Mouse (Mus musculus): ENCODE data around the gene Ppia. TPM values are rescaled to one million over a fixed set of nuclear protein-coding genes. Genes with fewer than 3 reads are reported as not detected.
"Not testable (repeated sequence)": the region's sequence is repeated elsewhere in the genome, so short reads cannot be mapped to it uniquely, and the experiment has no call there.

Gene Ppia
- 100 to 1,000 TPM; 262 to 310 (median 280) TPM for total RNA-seq (2022)

GRCm38 (mm10) chr11:6414751-6415550, at the start of gene Ppia:
Gene Ppia, plus strand, starts transcription at chr11:6415443.
- no peak for DNase-seq (ENCODE audit: low spot score)

- DNase-seq (ENCODE audit: low spot score) = peak; percentile 84
These were observed 49.4 kb upstream of the Ppia start for GRCm38 (mm10) chr11:6365885-6366284.

DNA sequence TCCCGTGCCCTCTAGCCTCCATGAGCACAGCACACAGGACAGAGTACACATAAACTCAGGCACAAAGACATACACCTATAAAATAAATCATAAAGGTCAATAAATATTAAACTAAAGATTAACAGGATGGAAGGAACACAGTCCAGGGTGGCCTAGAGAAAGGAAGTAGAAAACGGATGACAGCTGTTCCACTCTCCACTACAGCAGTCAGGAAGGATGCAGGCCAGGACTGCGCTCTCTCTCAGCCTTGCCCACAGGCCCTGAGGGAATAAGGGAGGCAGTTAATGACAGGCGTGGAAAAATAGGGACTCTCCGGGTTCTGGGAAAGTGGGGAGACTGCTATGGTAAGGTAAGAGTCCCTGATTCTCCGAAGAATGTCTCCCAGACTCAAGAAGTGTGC, 48.8 kb upstream of the Ppia start:
- DNase-seq (ENCODE audit: low spot score) = no peak

DNA sequence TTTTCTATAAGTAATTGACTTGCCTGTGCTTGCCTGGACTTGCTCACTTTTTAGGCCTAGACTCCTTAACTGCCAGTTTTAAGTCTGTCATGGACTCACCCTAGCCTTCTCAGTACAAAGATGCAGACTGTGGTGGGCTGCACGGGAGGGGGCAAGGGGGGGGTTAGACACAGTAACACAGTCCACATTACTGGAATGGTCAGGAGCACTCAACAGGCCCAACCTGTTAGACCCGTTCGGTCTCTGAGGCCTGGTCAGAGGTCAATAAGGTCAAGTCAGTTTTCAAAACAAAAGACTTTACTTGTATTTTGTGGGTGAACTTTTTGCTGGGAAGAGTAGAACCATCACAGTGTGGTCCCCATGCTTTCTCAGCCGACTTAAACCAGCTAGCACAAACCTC, 48.1 kb upstream of the Ppia start:
- DNase-seq (ENCODE audit: low spot score) = no peak

- DNase-seq (ENCODE audit: low spot score) = not testable (repeated sequence)
These were observed 47.3 kb upstream of the Ppia start for GRCm38 (mm10) chr11:6367986-6368385.

DNA sequence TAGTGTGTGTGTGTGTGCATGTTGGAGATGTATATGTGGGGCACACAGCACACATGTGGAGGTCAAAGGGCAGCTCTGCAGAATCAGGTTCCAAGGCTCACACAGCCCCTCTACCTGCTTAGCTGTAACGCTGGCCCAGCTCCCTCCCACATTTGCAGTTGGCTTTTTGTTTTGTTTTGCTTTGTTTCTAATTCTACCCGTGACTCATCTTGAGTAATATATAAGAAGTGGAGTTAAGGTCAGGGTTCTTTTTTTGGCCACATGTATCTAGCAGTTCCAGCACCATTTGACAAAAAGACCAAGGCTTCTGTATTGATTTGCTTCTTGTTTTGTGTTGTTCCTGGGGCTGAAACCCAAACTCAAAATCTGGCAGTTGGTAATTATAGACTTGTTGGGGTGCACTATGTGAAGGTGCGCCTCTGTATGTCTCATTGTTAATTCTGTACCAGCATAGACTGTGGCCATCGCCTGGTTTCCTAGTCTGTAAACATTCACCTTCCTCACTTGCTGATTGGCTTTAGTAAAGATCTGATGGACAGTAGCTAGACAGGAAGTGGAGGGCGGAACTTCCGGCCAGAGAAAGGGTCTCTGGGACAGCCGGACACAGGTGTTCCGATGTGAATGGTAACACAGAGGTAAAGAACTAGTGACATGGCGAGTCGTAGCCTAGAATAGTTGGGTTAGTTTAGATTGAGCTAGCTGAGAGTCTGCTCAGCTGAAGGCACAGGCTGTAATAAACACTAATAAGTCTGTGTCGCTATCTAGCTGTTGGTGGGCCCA, 43.7 kb upstream of the Ppia start:
- no peak for DNase-seq (ENCODE audit: low spot score)

- DNase-seq (ENCODE audit: low spot score) = no peak
These were observed 42.5 kb upstream of the Ppia start for GRCm38 (mm10) chr11:6372784-6373183.

DNA sequence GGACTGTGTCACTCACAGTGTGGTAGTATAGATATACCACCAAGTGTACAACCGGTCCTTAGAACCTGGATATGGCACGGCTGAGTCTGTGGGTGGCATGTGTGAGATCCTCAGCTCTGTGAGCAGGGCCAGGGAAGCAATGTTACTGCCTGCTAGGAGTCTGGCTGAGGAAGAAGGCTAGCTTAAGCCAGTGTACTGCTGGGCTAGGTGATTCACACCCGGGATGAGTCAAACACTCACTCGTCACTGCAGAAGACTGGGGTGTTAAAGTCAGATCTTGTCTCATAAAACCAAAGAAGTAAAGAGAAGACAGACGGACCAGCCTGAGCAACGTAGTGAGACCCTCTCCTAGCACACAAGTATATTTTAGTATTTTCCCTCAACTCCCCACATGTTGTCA, 34.3 kb upstream of the Ppia start:
- no peak for DNase-seq (ENCODE audit: low spot score)

GRCm38 (mm10) chr11:6388126-6388725, 27.0 kb upstream of the Ppia start:
- no peak for DNase-seq (ENCODE audit: low spot score)

GRCm38 (mm10) chr11:6388726-6389413, 26.4 kb upstream of the Ppia start, which contains the start of gene Zmiz2:
Gene Zmiz2, plus strand, starts transcription at chr11:6389074.
- DNase-seq (ENCODE audit: low spot score) = peak; percentile 91

- no peak for DNase-seq (ENCODE audit: low spot score)
These were observed 25.7 kb upstream of the Ppia start for GRCm38 (mm10) chr11:6389483-6389921.

GRCm38 (mm10) chr11:6390376-6391053, 24.7 kb upstream of the Ppia start:
- no peak for DNase-seq (ENCODE audit: low spot score)

DNA sequence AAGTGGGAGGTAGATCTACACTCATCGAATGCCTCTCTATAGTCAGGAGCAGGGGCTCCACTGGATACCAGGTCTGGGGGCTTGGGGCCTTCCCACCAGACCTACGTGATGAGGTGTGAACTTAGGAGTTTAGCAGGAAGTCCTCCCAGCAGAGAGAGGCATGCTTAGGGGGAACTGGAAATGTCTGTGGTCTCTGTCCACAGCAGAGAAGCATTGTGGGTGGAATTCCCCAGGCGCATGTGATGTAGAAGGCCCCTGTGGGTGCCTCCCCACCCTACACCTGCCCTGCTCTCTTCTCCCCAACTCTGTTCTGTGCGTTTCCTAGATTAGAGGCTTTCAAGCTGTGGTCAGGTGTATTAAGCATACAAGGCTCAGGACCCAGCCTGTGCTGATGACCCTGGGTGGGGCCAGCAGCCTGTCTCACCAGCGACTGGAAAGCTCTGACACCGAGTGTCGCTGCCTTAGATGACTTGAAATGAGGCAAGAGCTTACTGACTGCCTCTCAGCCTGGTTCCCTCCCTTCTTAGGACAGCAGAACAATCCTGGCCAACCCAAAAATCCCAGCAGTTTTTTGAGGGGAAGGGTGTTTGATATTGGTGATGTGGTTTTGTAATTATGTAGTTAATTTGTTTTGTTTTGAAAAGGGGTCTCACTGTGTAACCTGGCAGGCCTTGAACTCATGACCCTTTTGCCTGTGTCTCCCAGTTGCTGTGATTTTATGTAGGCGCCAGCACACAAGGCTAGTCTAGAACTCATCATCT, 23.5 kb upstream of the Ppia start:
- DNase-seq (ENCODE audit: low spot score) = no peak

DNA sequence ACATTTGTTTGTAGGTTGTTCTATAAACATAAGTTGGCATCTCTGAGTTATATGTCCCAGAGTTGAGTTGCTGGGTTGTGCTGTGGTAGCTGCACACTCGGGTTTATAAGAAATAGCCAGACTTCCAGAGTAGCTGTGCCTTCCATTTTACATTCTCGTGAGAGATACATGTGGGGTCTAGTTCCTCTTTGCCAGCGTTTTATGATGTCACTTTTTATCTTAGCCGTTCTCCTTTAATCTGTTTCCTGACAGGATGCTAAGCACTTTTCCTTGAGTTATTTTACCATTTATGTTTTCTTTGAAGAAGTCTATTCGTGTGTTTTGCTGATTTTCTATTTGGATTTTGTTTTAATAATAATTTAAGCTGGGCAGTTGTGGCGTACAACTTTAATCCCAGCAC, 22.4 kb upstream of the Ppia start:
- no peak for DNase-seq (ENCODE audit: low spot score)

DNA sequence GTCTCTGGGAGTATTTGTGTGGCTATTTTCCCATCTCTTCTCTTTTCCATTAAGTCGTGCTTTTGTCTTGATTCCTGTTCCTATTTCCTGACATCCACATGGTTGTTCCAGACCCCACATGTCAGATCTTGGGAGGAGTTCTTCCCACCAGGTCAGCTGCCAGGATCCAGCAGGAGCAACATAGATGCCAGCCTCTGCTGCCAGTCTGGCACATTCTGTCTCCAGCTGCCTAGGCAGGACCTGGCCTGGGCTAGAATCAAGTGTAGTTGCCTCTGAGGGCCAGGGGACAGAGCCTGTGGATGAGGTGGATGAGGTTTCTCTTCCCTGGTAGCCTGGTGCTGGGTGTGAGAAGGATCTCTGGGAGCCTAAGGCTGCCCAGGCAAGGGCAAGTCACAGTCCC, 21.4 kb upstream of the Ppia start:
- DNase-seq (ENCODE audit: low spot score) = no peak

DNA sequence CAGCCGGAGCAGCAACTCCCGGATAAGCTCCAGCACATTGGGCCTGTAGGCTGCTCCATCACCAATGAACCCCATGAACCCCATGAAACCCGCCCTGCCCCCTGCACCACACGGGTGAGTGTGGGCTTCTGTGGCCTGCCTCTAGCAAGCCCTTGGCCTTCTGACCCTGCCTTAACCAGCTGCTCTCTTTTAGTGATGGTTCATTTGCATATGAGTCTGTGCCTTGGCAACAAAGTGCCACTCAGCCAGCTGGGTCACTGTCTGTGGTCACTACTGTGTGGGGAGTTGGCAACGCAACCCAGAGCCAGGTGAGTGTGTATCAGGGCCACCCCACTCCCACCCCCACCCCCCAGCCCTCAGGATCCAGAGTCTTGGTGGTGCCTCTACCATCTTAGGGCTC, 19.7 kb upstream of the Ppia start:
- no peak for DNase-seq (ENCODE audit: low spot score)

GRCm38 (mm10) chr11:6398141-6398540, 17.1 kb upstream of the Ppia start:
- no peak for DNase-seq (ENCODE audit: low spot score)

- DNase-seq (ENCODE audit: low spot score) = no peak
These were observed 12.4 kb upstream of the Ppia start for GRCm38 (mm10) chr11:6402515-6403510.

GRCm38 (mm10) chr11:6403830-6404405, 11.3 kb upstream of the Ppia start:
- DNase-seq (ENCODE audit: low spot score) = no peak
